In genomic region chr4:9081701-9082562, GRCm38 (mm10) we compare ENCODE assay signal across 8 mouse cellular contexts.
DNase-seq lines count a peak whose midpoint lies in the region.

No protein-coding gene starts in this region.

- WGBS in limb, embryonic 10.5 days: 45% methylated on average over 14 of the region's 14 CpGs

- H3K9me3 ChIP-seq in limb, embryonic 10.5 days (replicated peaks): no peaks in the 10 kb centered on the region

- H3K27ac ChIP-seq in limb, embryonic 10.5 days: peak overlapping the region; percentile 61

- H3K36me3 ChIP-seq in limb, embryonic 10.5 days: no peaks in the 10 kb centered on the region

- DNase-seq in left cerebral cortex, postnatal 10 days (ENCODE audit: extremely low spot score in 1 of 2, low spot score in 2 of 2): peak; percentile 38 to 55
- no peak for DNase-seq in left cerebral cortex, postnatal 36 days (ENCODE audit: low spot score in 2 of 2)
- peak; percentile 75 for DNase-seq in cerebellum, adult 9-10 months
- peak; percentile 41 to 42 for DNase-seq in frontal cortex, postnatal 10 days (ENCODE audit: low spot score in 2 of 2)
- peak; percentile 62 for DNase-seq in limb, embryonic 10.5 days (ENCODE audit: low spot score)
- peak; percentile 51 for DNase-seq in neural tube, embryonic 10.5 days (ENCODE audit: extremely low spot score, low spot score)
- DNase-seq in natural killer cell, adult 2 months (ENCODE audit: low spot score in 2 of 2): no peak
- no peak for DNase-seq in kidney, postnatal 36 days

- peaks cover 49% of the 10 kb centered on the region for H3K4me1 ChIP-seq in limb, embryonic 10.5 days

- H3K4me3 ChIP-seq in limb, embryonic 10.5 days: no peak overlapping the region

- peaks cover 15% of the 10 kb centered on the region; the same call in 1 of the 2 replicates for H3K27me3 ChIP-seq in limb, embryonic 10.5 days (ENCODE audit: low read depth, poor library complexity, severe bottlenecking)

- intact Hi-C loops in left cerebral cortex, postnatal 10 days (cut with DNase I): no loop called here
- intact Hi-C loops in left cerebral cortex, postnatal 36 days (cut with DNase I): no loop called here

Comparison
In these comparisons a context has a peak if more than half of its experiments do, and no peak if none do; other contexts are left out.
1. DNase-seq: peak in left cerebral cortex, postnatal 10 days (2 of 2), cerebellum, adult 9-10 months (single experiment), frontal cortex, postnatal 10 days (2 of 2), limb, embryonic 10.5 days (single experiment) and neural tube, embryonic 10.5 days (single experiment); none in left cerebral cortex, postnatal 36 days (0 of 2), natural killer cell, adult 2 months (0 of 2) and kidney, postnatal 36 days (0 of 2).